Mouse (Mus musculus) E14TG2a.4 (cell line): ENCODE measurements around the gene 1700028P14Rik.

ENCODE experiments used
- CTCF ChIP-seq: conservative IDR thresholded peaks from 2 replicates; pipeline ENCODE4 v1.5.1; 2014; ENCODE audit warnings: low read length
- NANOG ChIP-seq: IDR thresholded peaks from 2 replicates; pipeline ENCODE4 v1.6.1; 2014; ENCODE audit warnings: borderline replicate concordance, low read length, mixed read lengths
- POU5F1 ChIP-seq: IDR thresholded peaks from 2 replicates; pipeline ENCODE4 v1.6.1; 2014; ENCODE audit warnings: low read length, borderline replicate concordance

DNA sequence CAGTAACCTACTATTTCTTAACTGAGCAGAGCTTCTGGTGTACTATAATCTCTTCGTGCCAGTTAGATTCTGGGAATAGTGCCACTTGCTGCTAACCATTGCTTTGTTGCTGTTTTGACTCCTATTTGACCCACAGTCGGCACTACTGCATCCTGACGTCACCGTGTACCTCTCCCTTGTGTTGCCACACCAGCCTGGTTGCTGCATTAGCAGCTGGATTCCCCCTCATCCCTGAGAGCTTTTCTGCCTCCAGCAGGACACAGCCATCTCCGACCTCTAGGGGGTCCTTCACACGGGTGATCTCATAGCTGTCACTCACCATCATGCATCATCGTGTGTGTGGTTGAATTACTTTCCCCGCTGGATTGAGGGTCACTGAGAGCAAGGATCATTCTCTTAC, 45.2 kb upstream of the 1700028P14Rik start:
- no peak; the same call in 1 of the 2 replicates for TF ChIP-seq CTCF
- TF ChIP-seq POU5F1, result no peak
- no peak for TF ChIP-seq NANOG
